Mouse (Mus musculus): ENCODE data around the gene St8sia1.

The St8sia1 gene

DNA sequence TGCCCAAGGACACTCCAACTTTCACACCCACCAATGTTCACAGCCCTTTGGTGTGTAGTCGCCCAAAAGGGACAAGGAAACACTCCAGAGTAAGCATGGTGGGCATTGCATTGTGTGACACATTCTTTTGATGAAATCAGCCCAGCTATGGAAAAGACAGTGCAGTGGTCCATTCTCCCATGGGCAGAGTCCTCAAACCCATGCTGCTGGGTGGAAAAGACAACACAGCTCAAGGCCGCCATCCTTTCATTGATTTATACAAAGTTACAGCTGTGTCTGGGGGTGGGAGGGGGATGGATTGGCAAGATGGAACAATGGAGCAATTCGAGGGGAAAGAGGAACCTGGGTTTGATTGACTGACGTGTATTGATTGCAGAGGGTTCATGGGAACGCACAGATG lies 151.3 kb downstream of the St8sia1 start:
- no peak for DNase-seq

GRCm38 (mm10) chr6:142810239-142810638 lies 154.0 kb downstream of the St8sia1 start:
- no peak for DNase-seq

GRCm38 (mm10) chr6:142809373-142810098 lies 154.7 kb downstream of the St8sia1 start:
- no peak for DNase-seq

DNA sequence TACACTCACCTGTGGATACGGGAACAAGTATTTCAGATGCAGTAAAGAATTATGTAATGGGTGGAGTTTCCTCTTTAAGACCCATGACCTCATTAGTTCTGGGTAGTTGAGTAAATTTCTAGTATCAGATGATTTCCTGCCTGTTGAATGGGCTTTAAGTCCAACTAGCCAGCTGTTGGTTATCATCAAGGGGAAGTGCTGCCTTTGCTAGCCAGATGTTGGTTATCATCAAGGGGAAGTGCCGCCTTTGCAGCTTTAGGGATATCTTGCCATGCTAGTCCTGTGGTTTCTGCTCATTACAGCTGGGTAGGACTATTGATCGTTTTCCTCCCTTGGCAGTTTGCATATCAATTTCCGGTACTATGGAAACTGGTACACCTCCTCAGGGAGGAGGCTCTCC lies 157.9 kb downstream of the St8sia1 start:
- no peak for DNase-seq

- DNase-seq, result no peak
Measured at GRCm38 (mm10) chr6:142804402-142804801, 159.8 kb downstream of the St8sia1 start, which contains the start of gene Sult6b2. Gene Sult6b2 (minus strand): TSS chr6:142804502.

- DNase-seq, result no peak
Measured at GRCm38 (mm10) chr6:142802617-142803525, 161.4 kb downstream of the St8sia1 start.

DNA sequence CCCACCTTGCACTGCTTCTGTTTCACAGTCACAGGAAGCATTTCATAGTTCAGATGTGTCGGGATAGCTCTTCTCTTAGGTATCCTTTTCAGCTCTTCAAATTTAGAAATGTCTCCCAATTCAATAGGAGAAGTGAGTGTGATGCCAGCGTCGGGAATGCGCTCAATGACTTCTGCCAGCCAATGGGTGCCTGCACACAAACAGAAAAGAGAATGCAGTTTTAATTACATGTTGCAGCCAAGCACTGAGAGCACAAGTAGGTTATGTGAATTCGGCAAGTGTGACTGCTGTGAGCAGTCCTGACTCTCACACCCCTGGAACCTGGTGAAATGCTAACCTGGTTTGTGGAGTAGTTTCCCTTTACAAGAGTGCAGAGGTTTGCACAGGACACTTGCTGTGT lies 162.6 kb downstream of the St8sia1 start:
- DNase-seq, result no peak

- no peak for DNase-seq
Measured at GRCm38 (mm10) chr6:142799704-142800374, 164.4 kb downstream of the St8sia1 start.

GRCm38 (mm10) chr6:142798837-142799236 lies 165.4 kb downstream of the St8sia1 start:
- no peak for DNase-seq

DNA sequence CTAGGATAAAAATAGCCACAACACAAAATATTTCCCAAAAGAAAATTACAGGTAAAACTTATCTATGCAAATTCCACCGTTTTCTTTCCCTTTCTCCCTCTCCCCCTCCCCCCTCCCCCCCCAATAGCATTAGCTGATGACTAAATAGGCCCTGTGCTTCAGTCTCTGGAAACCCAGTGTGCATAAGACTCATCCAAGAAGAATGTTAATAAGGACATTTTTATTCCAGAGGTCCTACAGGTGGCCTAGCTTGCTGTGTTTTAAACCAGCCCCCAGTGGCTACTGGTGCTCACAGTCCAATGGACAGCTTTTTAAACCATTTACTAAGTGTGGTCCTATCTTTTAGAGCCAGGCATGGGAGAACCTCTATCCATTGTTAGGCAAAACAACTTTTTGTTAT lies 166.3 kb downstream of the St8sia1 start:
- DNase-seq, result no peak

DNA sequence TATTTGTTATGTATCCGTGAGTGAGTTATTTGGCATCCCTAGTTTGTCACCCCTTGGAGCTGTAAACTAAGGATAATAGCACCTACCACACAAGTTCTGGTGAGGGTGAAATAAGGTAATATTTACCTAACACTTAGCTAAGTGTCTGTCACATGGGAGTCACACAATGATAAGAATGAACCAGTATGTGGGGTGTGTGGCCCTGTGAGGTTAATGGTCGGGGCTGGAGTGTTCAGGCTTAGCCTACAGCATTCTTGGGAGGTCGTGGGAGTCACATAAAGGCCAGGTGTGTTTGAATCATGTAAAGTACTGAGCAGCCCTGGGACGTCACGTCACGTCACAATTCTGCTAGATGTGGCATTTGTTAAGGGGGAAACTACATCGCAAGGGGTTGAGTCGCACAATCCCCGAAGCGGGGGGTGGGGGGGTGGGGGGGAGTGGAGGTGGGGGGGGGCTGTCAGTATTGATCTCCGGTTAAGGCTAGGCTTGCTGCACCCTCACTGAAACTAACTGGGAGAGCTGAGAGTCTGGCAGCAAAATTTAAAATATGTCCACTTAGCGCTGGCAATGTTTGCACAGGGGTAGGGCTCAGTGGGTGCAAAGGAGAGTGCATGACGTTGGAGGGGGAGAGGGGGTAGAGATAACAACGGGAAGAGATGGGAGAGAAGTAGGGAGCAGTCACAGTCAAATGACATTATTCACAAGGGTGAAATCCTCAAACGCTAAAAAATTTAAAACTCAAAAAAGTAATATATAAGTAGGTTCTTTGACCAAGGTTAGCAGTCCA lies 168.4 kb downstream of the St8sia1 start:
- no peak for DNase-seq

DNA sequence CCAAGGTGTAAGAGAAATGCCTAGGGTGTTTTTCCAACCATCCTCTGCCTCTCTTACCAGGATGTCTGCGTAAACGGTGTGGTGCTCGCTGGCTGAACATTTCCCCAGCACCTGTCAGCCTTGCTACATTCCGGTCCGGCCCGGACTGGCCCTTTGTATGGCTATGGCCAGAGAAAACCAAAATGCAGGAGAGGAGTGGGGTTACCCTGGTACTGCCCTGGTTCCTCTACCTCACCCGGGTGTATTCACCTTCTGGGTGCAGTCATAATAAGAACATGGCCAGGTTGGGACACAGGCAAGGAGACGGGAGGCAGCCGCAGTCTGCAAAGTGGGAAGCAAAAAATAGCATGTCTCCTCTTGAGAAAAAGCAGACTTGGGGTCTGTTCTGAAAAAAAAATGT lies 169.2 kb downstream of the St8sia1 start:
- DNase-seq, result no peak

DNA sequence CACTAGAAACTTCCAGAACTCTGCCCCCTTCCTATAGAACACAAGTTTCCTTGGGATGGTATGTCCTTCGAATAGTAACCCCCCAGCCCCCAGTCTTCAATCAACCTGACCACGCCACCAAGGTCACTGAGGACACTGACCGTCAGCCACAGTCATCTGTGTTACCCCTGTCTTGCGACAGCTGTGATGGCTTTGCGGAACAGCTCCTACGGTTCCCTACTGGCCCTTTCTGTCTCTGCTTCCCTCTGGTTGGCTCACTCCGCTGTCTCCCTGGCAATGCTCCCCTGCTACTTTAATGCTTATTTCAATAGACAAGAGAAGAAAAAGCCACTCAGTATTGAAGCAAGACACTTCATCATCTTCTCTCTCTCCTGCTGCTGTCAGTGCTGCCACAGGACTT lies 170.8 kb downstream of the St8sia1 start:
- no peak for DNase-seq

DNA sequence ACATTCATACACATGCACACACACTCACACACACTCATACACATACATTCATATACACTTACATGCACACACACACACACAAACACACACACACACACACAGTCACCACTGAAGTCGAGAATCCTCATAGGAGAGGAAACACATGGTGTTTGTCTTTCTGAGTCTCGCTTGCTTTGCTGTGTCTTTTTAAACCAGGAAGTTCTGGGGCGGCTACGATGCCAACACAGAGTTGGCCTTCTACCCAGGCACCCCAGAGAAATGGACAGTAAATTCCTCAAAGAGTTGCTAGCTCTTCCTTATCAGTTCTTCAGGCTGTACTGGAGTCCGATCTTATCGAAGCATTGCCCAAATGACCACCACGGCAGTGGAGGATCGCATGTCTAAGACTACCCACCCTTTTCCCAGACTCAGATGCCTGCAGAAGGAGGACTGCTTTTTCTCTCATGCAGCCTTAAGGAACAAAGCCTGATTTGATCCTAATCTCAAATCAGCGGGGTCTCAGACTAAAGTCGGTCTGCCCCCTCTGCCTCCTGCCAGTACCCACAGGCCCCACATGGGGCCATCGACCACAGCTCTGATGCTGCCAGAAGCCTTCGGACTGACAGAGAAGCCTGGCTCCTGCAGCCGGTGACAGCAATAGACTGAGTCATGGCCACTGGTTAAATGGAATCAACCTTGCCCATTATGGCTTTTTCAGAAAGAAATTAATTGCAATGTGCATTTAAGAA lies 171.8 kb downstream of the St8sia1 start:
- DNase-seq, result no peak

GRCm38 (mm10) chr6:142789736-142790135 lies 174.5 kb downstream of the St8sia1 start:
- no peak for DNase-seq

DNA sequence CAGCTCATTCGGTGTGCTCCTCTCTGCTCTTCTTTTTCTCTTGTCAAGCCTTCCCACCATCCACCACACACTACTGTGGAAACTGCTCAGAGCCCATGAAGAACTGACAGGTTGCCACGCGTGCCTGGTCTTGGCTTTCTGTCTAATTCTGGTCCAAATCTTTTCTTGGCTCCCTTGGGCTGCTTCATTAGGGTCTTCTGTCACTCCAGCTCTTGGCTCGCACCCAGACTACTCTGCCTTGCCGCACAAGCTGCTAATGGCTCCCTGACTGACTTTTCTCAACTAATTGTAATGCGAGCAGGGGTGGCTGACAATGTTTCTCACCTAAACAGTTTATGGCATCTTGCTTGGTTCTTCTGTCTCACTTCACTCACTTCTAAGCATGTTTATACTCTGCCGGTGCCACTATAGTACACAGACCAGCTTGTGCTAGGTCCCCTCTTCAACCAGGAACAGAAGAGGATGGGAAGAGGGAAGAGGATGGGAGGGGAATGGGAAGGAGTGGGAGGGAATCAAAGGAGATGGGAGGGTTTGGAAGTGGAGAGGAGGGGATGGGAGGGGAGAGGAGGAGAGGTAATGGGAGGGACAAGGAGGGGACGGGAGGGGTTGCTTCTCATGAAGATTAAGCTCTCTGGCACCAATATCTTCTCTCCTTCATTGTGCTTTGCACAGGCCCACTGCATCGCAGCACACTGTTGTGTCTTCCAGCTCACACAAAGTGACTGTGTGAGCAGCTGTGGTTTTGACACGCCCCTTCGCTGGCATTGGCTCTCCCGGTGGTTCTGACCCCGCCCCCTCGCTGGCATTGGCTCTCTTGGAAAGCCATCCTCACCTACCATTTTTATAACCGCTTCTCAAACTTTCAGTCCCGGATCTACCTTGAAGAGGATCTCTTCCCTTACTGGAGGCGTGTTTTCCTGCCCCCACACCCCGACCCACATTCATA lies 175.9 kb downstream of the St8sia1 start:
- DNase-seq, result no peak

- DNase-seq, result no peak
Measured at GRCm38 (mm10) chr6:142786106-142786505, 178.1 kb downstream of the St8sia1 start.

DNA sequence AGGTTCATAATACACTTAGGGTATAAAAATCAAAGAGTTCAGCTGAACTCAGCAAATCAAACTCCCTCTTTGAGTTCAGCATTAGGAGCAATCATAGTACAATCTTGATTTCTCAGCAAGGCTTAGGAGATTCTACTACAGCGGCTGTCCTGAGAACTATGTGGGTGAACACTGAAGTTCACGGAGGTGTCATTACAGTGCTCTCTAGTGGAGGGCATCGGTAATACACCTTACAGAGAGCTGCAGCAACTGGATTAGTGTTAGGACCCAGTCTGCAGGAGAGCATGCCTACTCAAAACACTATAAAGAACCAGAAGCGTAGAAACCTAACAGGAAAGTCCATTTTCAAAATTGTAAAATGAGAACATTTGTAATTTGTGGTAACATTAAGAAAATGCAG lies 178.9 kb downstream of the St8sia1 start:
- peak; percentile 49 for DNase-seq

- DNase-seq, result no peak
Measured at GRCm38 (mm10) chr6:142781286-142781685, 183.0 kb downstream of the St8sia1 start.

GRCm38 (mm10) chr6:142780574-142781033 lies 183.6 kb downstream of the St8sia1 start:
- DNase-seq, result no peak

Measured in cerebellum, adult 9-10 months (tissue).